Mouse (Mus musculus): ENCODE results near the gene Gm44503. TPM values are rescaled to one million over a fixed set of nuclear protein-coding genes. Genes with fewer than 3 reads are reported as not detected.

Gm44503 gene
- polyA plus RNA-seq, 1 experiment from 2014 or later, result not detected

GRCm38 (mm10) chr9:73006175-73006574, 47.5 kb downstream of the Gm44503 start:
- H3K36me3 ChIP-seq, result peaks cover 86% of the 10 kb centered on the region
- WGBS, result 94% methylated on average over 3 of the region's 3 CpGs
- no peak for ATAC-seq (ENCODE audit: low FRiP score)

GRCm38 (mm10) chr9:73008384-73008783, 49.7 kb downstream of the Gm44503 start:
- ATAC-seq (ENCODE audit: low FRiP score), result no peak
- Histone ChIP-seq H3K4me3 (no peak overlapping the region), H3K36me3 (peaks cover 86% of the 10 kb centered on the region), H3K27me3 (no peaks in the 10 kb centered on the region), H3K27ac (no peak overlapping the region), H3K9ac (no peak overlapping the region), H3K4me2 (no peak overlapping the region), H3K9me3 (no peaks in the 10 kb centered on the region), H3K4me1 (replicated peaks) (no peaks in the 10 kb centered on the region)
- WGBS, result 85% methylated on average over 3 of the region's 3 CpGs

More at GRCm38 (mm10) chr9:73006175-73006574, 47.5 kb downstream of the Gm44503 start:
- Histone ChIP-seq H3K4me1 (replicated peaks) (no peaks in the 10 kb centered on the region), H3K27ac (no peak overlapping the region), H3K9ac (no peak overlapping the region), H3K4me2 (no peak overlapping the region), H3K27me3 (no peaks in the 10 kb centered on the region), H3K9me3 (no peaks in the 10 kb centered on the region), H3K4me3 (no peak overlapping the region)

- H3K36me3 ChIP-seq, result peaks cover 90% of the 10 kb centered on the region
Measured at GRCm38 (mm10) chr9:73012629-73013028, 54.0 kb downstream of the Gm44503 start.

GRCm38 (mm10) chr9:73014724-73015123, 56.1 kb downstream of the Gm44503 start:
- no peak overlapping the region for H3K27ac ChIP-seq
- no peaks in the 10 kb centered on the region for H3K27me3 ChIP-seq
- no peak overlapping the region for H3K9ac ChIP-seq
- no peak overlapping the region for H3K4me3 ChIP-seq
- H3K36me3 ChIP-seq, result peaks cover 95% of the 10 kb centered on the region
- no peak overlapping the region for H3K4me2 ChIP-seq
- no peaks in the 10 kb centered on the region for H3K4me1 ChIP-seq (replicated peaks)
- ATAC-seq (ENCODE audit: low FRiP score), result no peak
- WGBS, result 90% methylated on average over 13 of the region's 13 CpGs
- no peaks in the 10 kb centered on the region for H3K9me3 ChIP-seq

More at GRCm38 (mm10) chr9:73012629-73013028, 54.0 kb downstream of the Gm44503 start:
- Histone ChIP-seq H3K27me3 (no peaks in the 10 kb centered on the region), H3K9me3 (no peaks in the 10 kb centered on the region), H3K9ac (no peak overlapping the region), H3K4me3 (no peak overlapping the region), H3K27ac (no peak overlapping the region), H3K4me1 (replicated peaks) (no peaks in the 10 kb centered on the region), H3K4me2 (no peak overlapping the region)
- whole genome bisulfite sequencing, result 91% methylated on average over 4 of the region's 4 CpGs
- no peak for ATAC-seq (ENCODE audit: low FRiP score)

- no peaks in the 10 kb centered on the region for H3K4me1 ChIP-seq (replicated peaks)
- no peaks in the 10 kb centered on the region for H3K9me3 ChIP-seq
- 94% methylated on average over 10 of the region's 10 CpGs for WGBS
- H3K36me3 ChIP-seq, result peaks cover 80% of the 10 kb centered on the region
- no peak overlapping the region for H3K9ac ChIP-seq
- H3K27ac ChIP-seq, result no peak overlapping the region
- no peak overlapping the region for H3K4me2 ChIP-seq
- no peaks in the 10 kb centered on the region for H3K27me3 ChIP-seq
- no peak overlapping the region for H3K4me3 ChIP-seq
- ATAC-seq (ENCODE audit: low FRiP score), result no peak
Measured at GRCm38 (mm10) chr9:73019841-73020240, 61.2 kb downstream of the Gm44503 start.

GRCm38 (mm10) chr9:73020566-73021097, 62.0 kb downstream of the Gm44503 start:
- Histone ChIP-seq H3K36me3 (peaks cover 73% of the 10 kb centered on the region), H3K9me3 (no peaks in the 10 kb centered on the region), H3K4me1 (replicated peaks) (peaks cover 2% of the 10 kb centered on the region; the same call in 1 of the 2 replicates), H3K27me3 (no peaks in the 10 kb centered on the region), H3K4me3 (no peak overlapping the region), H3K9ac (no peak overlapping the region), H3K27ac (no peak overlapping the region), H3K4me2 (no peak overlapping the region)
- 94% methylated on average over 5 of the region's 5 CpGs for WGBS
- no peak for ATAC-seq (ENCODE audit: low FRiP score)

GRCm38 (mm10) chr9:73025818-73026636, 67.4 kb downstream of the Gm44503 start:
- Histone ChIP-seq H3K36me3 (peaks cover 49% of the 10 kb centered on the region), H3K4me1 (replicated peaks) (peaks cover 11% of the 10 kb centered on the region; the same call in 1 of the 2 replicates), H3K4me2 (peak overlapping the region; percentile 36), H3K27me3 (no peaks in the 10 kb centered on the region), H3K9me3 (no peaks in the 10 kb centered on the region), H3K9ac (peak overlapping the region; percentile 13; the same call in 1 of the 2 replicates), H3K4me3 (no peak overlapping the region), H3K27ac (peak overlapping the region; percentile 35; the same call in 1 of the 2 replicates)
- ATAC-seq (ENCODE audit: low FRiP score), result peak; percentile 75
- WGBS, result 18% methylated on average over 17 of the region's 17 CpGs

- Histone ChIP-seq H3K9me3 (no peaks in the 10 kb centered on the region), H3K4me3 (no peak overlapping the region), H3K9ac (no peak overlapping the region), H3K27ac (no peak overlapping the region), H3K4me1 (replicated peaks) (peaks cover 10% of the 10 kb centered on the region; the same call in 1 of the 2 replicates), H3K36me3 (peaks cover 60% of the 10 kb centered on the region), H3K27me3 (no peaks in the 10 kb centered on the region), H3K4me2 (no peak overlapping the region)
- no peak for ATAC-seq (ENCODE audit: low FRiP score)
- 100% methylated on average over 1 of the region's 1 CpGs for WGBS
Measured at GRCm38 (mm10) chr9:73030443-73030842, 71.8 kb downstream of the Gm44503 start.

GRCm38 (mm10) chr9:73031421-73031820, 72.8 kb downstream of the Gm44503 start:
- no peak for ATAC-seq (ENCODE audit: low FRiP score)
- 69% methylated on average over 4 of the region's 4 CpGs for whole genome bisulfite sequencing
- peaks cover 67% of the 10 kb centered on the region for H3K36me3 ChIP-seq

GRCm38 (mm10) chr9:73033406-73033805, 74.8 kb downstream of the Gm44503 start:
- H3K27me3 ChIP-seq, result no peaks in the 10 kb centered on the region
- 98% methylated on average over 1 of the region's 1 CpGs for whole genome bisulfite sequencing
- H3K4me2 ChIP-seq, result no peak overlapping the region
- H3K9ac ChIP-seq, result no peak overlapping the region
- H3K27ac ChIP-seq, result no peak overlapping the region
- no peak overlapping the region for H3K4me3 ChIP-seq
- H3K36me3 ChIP-seq, result peaks cover 63% of the 10 kb centered on the region
- H3K9me3 ChIP-seq, result no peaks in the 10 kb centered on the region
- peaks cover 2% of the 10 kb centered on the region for H3K4me1 ChIP-seq (replicated peaks)
- no peak for ATAC-seq (ENCODE audit: low FRiP score)

More at GRCm38 (mm10) chr9:73031421-73031820, 72.8 kb downstream of the Gm44503 start:
- Histone ChIP-seq H3K27me3 (no peaks in the 10 kb centered on the region), H3K9me3 (no peaks in the 10 kb centered on the region), H3K9ac (no peak overlapping the region), H3K27ac (no peak overlapping the region), H3K4me1 (replicated peaks) (0 out of 2 replicates have a peak, but pooled peaks cover 1% of the 10 kb centered on the region), H3K4me3 (no peak overlapping the region), H3K4me2 (no peak overlapping the region)

- peak overlapping the region; percentile 91 for H3K27ac ChIP-seq
- peak; percentile 93 for ATAC-seq (ENCODE audit: low FRiP score)
- H3K4me2 ChIP-seq, result peak overlapping the region; percentile 92
- H3K4me1 ChIP-seq (replicated peaks), result peaks cover 24% of the 10 kb centered on the region
- peaks cover 12% of the 10 kb centered on the region for H3K36me3 ChIP-seq
- H3K4me3 ChIP-seq, result peak overlapping the region; percentile 76
- WGBS, result 0% methylated on average over 49 of the region's 49 CpGs
- peak overlapping the region; percentile 85 for H3K9ac ChIP-seq
- H3K9me3 ChIP-seq, result no peaks in the 10 kb centered on the region
- H3K27me3 ChIP-seq, result no peaks in the 10 kb centered on the region
Measured at GRCm38 (mm10) chr9:73039222-73039945, 80.7 kb downstream of the Gm44503 start.

GRCm38 (mm10) chr9:73040080-73040479, 81.4 kb downstream of the Gm44503 start, which contains the start of gene Pigb:
Pigb (minus strand) TSS chr9:73040378.
- peak within 1 kb of the TSS; percentile 85 for H3K9ac ChIP-seq
- peaks cover 11% of the 10 kb centered on the region; the same call in 1 of the 2 replicates for H3K36me3 ChIP-seq
- peak within 1 kb of the TSS; percentile 92 for H3K4me2 ChIP-seq
- WGBS, result 38% methylated on average over 6 of the region's 6 CpGs
- H3K9me3 ChIP-seq, result no peaks in the 10 kb centered on the region
- H3K27ac ChIP-seq, result peak within 1 kb of the TSS; percentile 91
- peaks cover 31% of the 10 kb centered on the region for H3K4me1 ChIP-seq (replicated peaks)
- no peak for ATAC-seq (ENCODE audit: low FRiP score)
- H3K27me3 ChIP-seq, result no peaks in the 10 kb centered on the region
- H3K4me3 ChIP-seq, result peak within 1 kb of the TSS; percentile 76

Measured in hindbrain, embryonic 13.5 days (tissue).